Mouse (Mus musculus) G1E (cell line): ENCODE results near the gene Mical3. TPM values are rescaled to one million over a fixed set of nuclear protein-coding genes. Genes with fewer than 3 reads are reported as not detected.

Experiments
- ATAC-seq: 2 replicates; pipeline ENCODE4 v1.8.0; 2016; ENCODE audit warnings: mild to moderate bottlenecking; ENCODE audit not compliant: insufficient number of reproducible peaks, poor library complexity, low FRiP score, severe bottlenecking; ENCODE audit errors: extremely low read depth
- DNase-seq: peaks from one replicate; pipeline ENCODE4 v3.0.0; 2012; ENCODE audit warnings: low spot score
- H3K27me3 ChIP-seq: 2 replicates; pipeline ENCODE4 v1.6.1; 2012; ENCODE audit warnings: mild to moderate bottlenecking, low read length, inconsistent platforms; ENCODE audit not compliant: insufficient read depth
- H3K36me3 ChIP-seq: replicated peaks from 2 replicates; pipeline ENCODE3; 2012; ENCODE audit warnings: mild to moderate bottlenecking, inconsistent platforms
- H3K4me1 ChIP-seq: 2 replicates; pipeline ENCODE4 v1.6.1; 2012; ENCODE audit warnings: low read depth, low read length, inconsistent platforms, mixed read lengths; ENCODE audit not compliant: insufficient read depth
- H3K4me3 ChIP-seq: 2 replicates; pipeline ENCODE4 v1.5.1; 2012; ENCODE audit warnings: low read depth, mild to moderate bottlenecking, inconsistent platforms, low read length, moderate library complexity, mixed read lengths
- H3K9me3 ChIP-seq: replicated peaks from 2 replicates; pipeline ENCODE4 v1.6.1; 2012; ENCODE audit warnings: inconsistent platforms
- CTCF ChIP-seq: IDR thresholded peaks from 2 replicates; pipeline ENCODE4 v1.5.1; 2012; ENCODE audit warnings: low read depth, low read length, inconsistent platforms, mixed read lengths
- GATA1 ChIP-seq: IDR thresholded peaks from 2 replicates; pipeline ENCODE4 v1.6.1; 2012; ENCODE audit warnings: borderline replicate concordance, low read length, inconsistent platforms, mixed read lengths
- GATA2 ChIP-seq: IDR thresholded peaks from 2 replicates; pipeline ENCODE4 v1.6.1; 2012; ENCODE audit warnings: low read depth, low read length, inconsistent platforms, borderline replicate concordance
- POLR2AphosphoS5 ChIP-seq: IDR thresholded peaks from 2 replicates; pipeline ENCODE4 v1.6.1; 2012; ENCODE audit warnings: low read depth, low read length, inconsistent platforms; ENCODE audit not compliant: insufficient replicate concordance
- TAL1 ChIP-seq: conservative IDR thresholded peaks from 2 replicates; pipeline ENCODE4 v1.6.1; 2012; ENCODE audit warnings: low read depth, low read length, inconsistent platforms, mixed read lengths
- polyA plus RNA-seq: library from polyadenylated mRNA; stranded (reverse); fragments of >175 nt; gene quantifications from 2 replicates; pipeline ENCODE4 v1.2.3, GENCODE M21; 2012
- total RNA-seq, 2 experiments: library from RNA; stranded (forward) in 1 of 2; stranded (reverse) in 1 of 2; fragments of 200-1000 nt in 1 of 2; fragments of >200 nt in 1 of 2; fragmentation: Nextera tagmentation in 1 of 2; gene quantifications; 2 replicates each; pipeline ENCODE4 v1.2.3; 2014 to 2017

Gene Mical3
- total and polyA plus RNA-seq, 3 experiments: 20.9 to 109 (median 38.1) TPM

- DNase-seq: no peak
- Histone ChIP-seq H3K36me3 (peaks cover 60% of the 10 kb centered on the region), H3K27me3 (no peaks in the 10 kb centered on the region), H3K9me3 (no peaks in the 10 kb centered on the region), H3K4me1 (peaks cover 46% of the 10 kb centered on the region), H3K4me3 (no peak overlapping the region)
- no peak for ATAC-seq
- TF ChIP-seq GATA1: no peak
- TF ChIP-seq POLR2AphosphoS5: no peak
- TF ChIP-seq GATA2: no peak
- TF ChIP-seq CTCF: no peak
- no peak for TF ChIP-seq TAL1
Observed at GRCm38 (mm10) chr6:121054908-121055307, 75.9 kb downstream of the Mical3 start.

DNA sequence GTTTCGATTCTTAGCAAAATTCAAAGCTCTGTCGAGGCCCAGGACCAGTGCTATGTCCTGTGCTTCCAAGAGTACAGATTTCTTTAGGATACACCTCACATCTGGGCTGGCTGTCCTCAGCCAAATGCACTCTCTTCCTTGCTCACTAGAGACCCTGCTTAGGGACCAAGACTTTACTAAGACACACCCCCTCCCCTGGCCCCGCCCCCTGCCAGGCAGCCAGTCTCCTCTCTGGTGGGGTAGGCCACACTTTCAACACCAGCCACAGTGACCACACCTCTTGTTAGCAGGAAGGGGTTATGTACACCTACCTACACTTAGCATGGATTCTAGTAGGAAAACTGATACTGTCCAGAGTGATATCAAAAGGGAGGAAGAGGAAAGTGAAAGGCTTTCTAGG is 76.5 kb downstream of the Mical3 start:
- TF ChIP-seq POLR2AphosphoS5 (no peak), TAL1 (no peak), GATA1 (no peak), GATA2 (no peak), CTCF (no peak)
- DNase-seq (no peak), ATAC-seq (no peak)
- no peak overlapping the region for H3K4me3 ChIP-seq
- peaks cover 44% of the 10 kb centered on the region for H3K4me1 ChIP-seq
- peaks cover 62% of the 10 kb centered on the region for H3K36me3 ChIP-seq
- no peaks in the 10 kb centered on the region for H3K27me3 ChIP-seq
- no peaks in the 10 kb centered on the region for H3K9me3 ChIP-seq

GRCm38 (mm10) chr6:121053585-121054112 is 77.2 kb downstream of the Mical3 start:
- H3K36me3 ChIP-seq: peaks cover 64% of the 10 kb centered on the region
- no peak overlapping the region for H3K4me3 ChIP-seq
- no peak for ATAC-seq
- DNase-seq: no peak
- TF ChIP-seq POLR2AphosphoS5 (no peak), GATA2 (no peak), TAL1 (no peak), CTCF (no peak), GATA1 (no peak)
- peaks cover 46% of the 10 kb centered on the region for H3K4me1 ChIP-seq
- H3K9me3 ChIP-seq: no peaks in the 10 kb centered on the region
- no peaks in the 10 kb centered on the region for H3K27me3 ChIP-seq

- ATAC-seq: no peak
- H3K4me3 ChIP-seq: no peak overlapping the region
- no peak for TF ChIP-seq TAL1
- no peak for TF ChIP-seq GATA1
- no peak for TF ChIP-seq POLR2AphosphoS5
- no peak for TF ChIP-seq CTCF
- TF ChIP-seq GATA2: no peak
- no peaks in the 10 kb centered on the region for H3K27me3 ChIP-seq
- H3K9me3 ChIP-seq: no peaks in the 10 kb centered on the region
- peaks cover 64% of the 10 kb centered on the region for H3K36me3 ChIP-seq
- no peak for DNase-seq
- peaks cover 43% of the 10 kb centered on the region for H3K4me1 ChIP-seq
Observed at GRCm38 (mm10) chr6:121051972-121052629, 78.7 kb downstream of the Mical3 start.

DNA sequence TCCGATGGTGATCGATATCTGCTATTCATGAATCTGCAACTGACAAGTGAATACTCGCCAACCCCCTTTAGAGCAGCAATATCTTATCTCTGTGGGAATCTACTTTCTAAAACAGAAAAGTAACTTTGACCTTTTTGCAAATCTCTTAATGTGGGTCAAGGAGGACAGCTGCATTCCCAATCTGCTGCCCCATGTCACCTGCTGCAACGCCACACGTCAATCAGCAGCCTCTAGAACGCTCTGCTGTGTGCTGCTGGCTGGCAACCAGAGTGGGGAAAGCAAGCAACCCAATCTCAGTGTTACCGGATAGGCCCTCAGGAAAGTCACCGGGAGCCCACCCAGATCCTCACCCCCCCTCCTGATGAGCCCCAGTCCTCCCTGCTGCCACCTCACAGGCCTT is 79.4 kb downstream of the Mical3 start:
- H3K4me3 ChIP-seq: no peak overlapping the region
- no peak for TF ChIP-seq TAL1
- no peaks in the 10 kb centered on the region for H3K27me3 ChIP-seq
- peaks cover 62% of the 10 kb centered on the region for H3K36me3 ChIP-seq
- ATAC-seq (no peak), DNase-seq (no peak)
- no peaks in the 10 kb centered on the region for H3K9me3 ChIP-seq
- peaks cover 43% of the 10 kb centered on the region for H3K4me1 ChIP-seq

DNA sequence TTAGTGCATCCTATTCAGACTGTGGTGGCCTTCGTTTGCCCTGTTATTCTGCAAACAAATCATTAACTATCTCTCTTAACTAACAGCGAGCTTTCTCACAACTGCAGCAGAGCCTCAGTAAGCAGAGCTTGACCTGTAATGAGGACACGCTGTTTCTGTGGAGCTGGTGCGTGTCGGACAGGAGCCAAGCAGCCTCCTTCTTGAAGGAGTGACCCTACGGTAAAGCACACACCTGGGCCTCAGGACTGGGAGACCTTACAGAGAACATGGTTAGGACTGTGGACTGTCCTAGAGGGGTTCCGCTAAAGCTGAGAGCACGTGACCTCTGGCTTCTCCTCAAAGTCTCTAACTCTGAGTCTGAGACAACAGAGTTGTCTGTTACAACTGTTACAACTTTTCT is 82.1 kb downstream of the Mical3 start:
- DNase-seq (no peak), ATAC-seq (no peak)
- Histone ChIP-seq H3K4me1 (peaks cover 35% of the 10 kb centered on the region), H3K9me3 (no peaks in the 10 kb centered on the region), H3K4me3 (no peak overlapping the region), H3K36me3 (peaks cover 73% of the 10 kb centered on the region), H3K27me3 (no peaks in the 10 kb centered on the region)
- TF ChIP-seq GATA1 (no peak), POLR2AphosphoS5 (no peak), GATA2 (no peak), CTCF (no peak), TAL1 (no peak)
